In genomic region chr6:113307481-113308121, GRCm38 (mm10) we compare ENCODE assay signal across 8 mouse cellular contexts. TPM values are rescaled to one million over a fixed set of nuclear protein-coding genes. Genes with fewer than 3 reads are reported as not detected.
DNase-seq lines count a peak whose midpoint lies in the region; ATAC-seq and TF ChIP-seq lines count a peak whose summit lies in the region.

No protein-coding gene starts in this region.

- peak overlapping the region; percentile 99 for H3K27ac ChIP-seq in intestine, postnatal 0 days (ENCODE audit: low read depth, low read length)
- peak overlapping the region; percentile 95 for H3K27ac ChIP-seq in liver, embryonic 12.5 days
- H3K27ac ChIP-seq in stomach, postnatal 0 days (replicated peaks): peak overlapping the region; percentile 100

- peak; percentile 28 to 39 for DNase-seq in urinary bladder, adult 18-20 months (ENCODE audit: low spot score in 2 of 2)
- DNase-seq in urinary bladder, postnatal 10 days (ENCODE audit: low spot score): no peak
- DNase-seq in cerebellum, postnatal 14 days: peak; percentile 60 to 65
- DNase-seq in monocyte, adult 2 months (ENCODE audit: low read depth in 1 of 2, low spot score in 2 of 2): peak; percentile 59 to 76
- peak; percentile 70 for DNase-seq in stomach, postnatal 0 days (ENCODE audit: low spot score)

- TF ChIP-seq CTCF in intestine, postnatal 0 days (IDR thresholded peaks at IDR 0.05; ENCODE audit: low read depth): no peak
- no peak for TF ChIP-seq CTCF in stomach, postnatal 0 days (IDR thresholded peaks at IDR 0.05; ENCODE audit: low read depth)

- H3K4me2 ChIP-seq in intestine, postnatal 0 days (replicated peaks; ENCODE audit: low read depth): peak overlapping the region; percentile 79
- H3K4me2 ChIP-seq in liver, embryonic 12.5 days: peak overlapping the region; percentile 92
- peak overlapping the region; percentile 87 for H3K4me2 ChIP-seq in stomach, postnatal 0 days (replicated peaks; ENCODE audit: low read depth)

- peak overlapping the region; percentile 68 for H3K4me3 ChIP-seq in intestine, postnatal 0 days (ENCODE audit: low read depth, low read length)
- H3K4me3 ChIP-seq in liver, embryonic 12.5 days: peak overlapping the region; percentile 100
- H3K4me3 ChIP-seq in stomach, postnatal 0 days (ENCODE audit: low read depth, low read length): peak overlapping the region; percentile 92

- peak overlapping the region; percentile 90 for H3K9ac ChIP-seq in intestine, postnatal 0 days (ENCODE audit: low read depth, low read length)
- peak overlapping the region; percentile 99 for H3K9ac ChIP-seq in liver, embryonic 12.5 days
- peak overlapping the region; percentile 96 for H3K9ac ChIP-seq in stomach, postnatal 0 days (ENCODE audit: low read length)

- no peaks in the 10 kb centered on the region for H3K9me3 ChIP-seq in intestine, postnatal 0 days (ENCODE audit: control insufficient read depth)
- H3K9me3 ChIP-seq in liver, embryonic 12.5 days (replicated peaks): no peaks in the 10 kb centered on the region
- no peaks in the 10 kb centered on the region for H3K9me3 ChIP-seq in stomach, postnatal 0 days (ENCODE audit: control insufficient read depth, low read length)

- ATAC-seq in granulocyte monocyte progenitor cell, adult 5-6 weeks (replicated peaks; ENCODE audit: poor library complexity, severe bottlenecking): peak; percentile 36
- ATAC-seq in intestine, postnatal 0 days: no peak
- ATAC-seq in liver, embryonic 12.5 days: no peak
- no peak for ATAC-seq in stomach, postnatal 0 days (ENCODE audit: low FRiP score, low TSS enrichment)

- TF ChIP-seq EP300 in stomach, postnatal 0 days (optimal IDR thresholded peaks at IDR 0.05): peak; percentile 26

- H3K27me3 ChIP-seq in intestine, postnatal 0 days (replicated peaks; ENCODE audit: control insufficient read depth, insufficient read depth, low read length): no peaks in the 10 kb centered on the region
- 0 out of 2 replicates have a peak, but pooled peaks cover 3% of the 10 kb centered on the region for H3K27me3 ChIP-seq in liver, embryonic 12.5 days (replicated peaks)
- no peaks in the 10 kb centered on the region for H3K27me3 ChIP-seq in stomach, postnatal 0 days (ENCODE audit: control insufficient read depth, insufficient read depth, low read length)

- WGBS in intestine, postnatal 0 days: under 1% methylated on average over 32 of the region's 34 CpGs
- 2% methylated on average over 30 of the region's 34 CpGs for WGBS in liver, embryonic 12.5 days (ENCODE audit: insufficient replicate concordance)
- WGBS in stomach, postnatal 0 days: under 1% methylated on average over 33 of the region's 34 CpGs

- 0 out of 2 replicates have a peak, but pooled peaks cover 3% of the 10 kb centered on the region for H3K4me1 ChIP-seq in intestine, postnatal 0 days (replicated peaks; ENCODE audit: control insufficient read depth, insufficient read depth, low read length)
- peaks cover 34% of the 10 kb centered on the region for H3K4me1 ChIP-seq in liver, embryonic 12.5 days
- 0 out of 2 replicates have a peak, but pooled peaks cover 3% of the 10 kb centered on the region for H3K4me1 ChIP-seq in stomach, postnatal 0 days (replicated peaks; ENCODE audit: control insufficient read depth, insufficient read depth)

- H3K36me3 ChIP-seq in intestine, postnatal 0 days (ENCODE audit: control insufficient read depth, insufficient read depth): peaks cover 18% of the 10 kb centered on the region
- H3K36me3 ChIP-seq in liver, embryonic 12.5 days: peaks cover 32% of the 10 kb centered on the region
- peaks cover 8% of the 10 kb centered on the region; the same call in 1 of the 2 replicates for H3K36me3 ChIP-seq in stomach, postnatal 0 days (ENCODE audit: control insufficient read depth, insufficient read depth, low read length)

RNA-seq across cellular contexts. Expression of gene Brpf1, which starts 0.7 kb away (rescaled TPM):
- 48.4 and 53.2 TPM in 2 replicates for total RNA-seq in granulocyte monocyte progenitor cell, adult 5-6 weeks (2014; fragmentation: Nextera tagmentation)
- total RNA-seq in granulocyte monocyte progenitor cell, adult 5-6 weeks (2017): 40.0 and 43.8 TPM in 2 replicates
- 7.3 and 8.3 TPM in 2 replicates for polyA plus RNA-seq in intestine, postnatal 0 days (2015; fragmentation: Nextera tagmentation; extraction: Ambion mirVana)
- 15.8 and 16.0 TPM in 2 replicates for polyA plus RNA-seq in liver, embryonic 12.5 days (2016; fragmentation: Nextera tagmentation; extraction: Ambion mirVana)
- 6.5 and 6.6 TPM in 2 replicates for polyA plus RNA-seq in stomach, postnatal 0 days (2015; fragmentation: Nextera tagmentation; extraction: Ambion mirVana)

RNA-seq across cellular contexts. Expression of gene Ogg1, which starts 19.2 kb away (rescaled TPM):
- 13.8 and 17.8 TPM in 2 replicates for total RNA-seq in granulocyte monocyte progenitor cell, adult 5-6 weeks (2014; fragmentation: Nextera tagmentation)
- total RNA-seq in granulocyte monocyte progenitor cell, adult 5-6 weeks (2017): 6.4 and 7.9 TPM in 2 replicates
- polyA plus RNA-seq in intestine, postnatal 0 days (2015; fragmentation: Nextera tagmentation; extraction: Ambion mirVana): 8.0 and 9.7 TPM in 2 replicates
- polyA plus RNA-seq in liver, embryonic 12.5 days (2016; fragmentation: Nextera tagmentation; extraction: Ambion mirVana): 8.7 and 9.1 TPM in 2 replicates
- polyA plus RNA-seq in stomach, postnatal 0 days (2015; fragmentation: Nextera tagmentation; extraction: Ambion mirVana): 6.8 and 7.8 TPM in 2 replicates

RNA-seq across cellular contexts. Expression of gene Cpne9, which starts 25.5 kb away (rescaled TPM):
- 0.19 TPM in 1 of 2 replicates, not detected in the other for total RNA-seq in granulocyte monocyte progenitor cell, adult 5-6 weeks (2014; fragmentation: Nextera tagmentation)
- 0.39 TPM in 1 of 2 replicates, not detected in the other for total RNA-seq in granulocyte monocyte progenitor cell, adult 5-6 weeks (2017)
- polyA plus RNA-seq in intestine, postnatal 0 days (2015; fragmentation: Nextera tagmentation; extraction: Ambion mirVana): not detected in 2 replicates
- 0.02 TPM in 1 of 2 replicates, not detected in the other for polyA plus RNA-seq in liver, embryonic 12.5 days (2016; fragmentation: Nextera tagmentation; extraction: Ambion mirVana)
- 0.11 TPM in 1 of 2 replicates, not detected in the other for polyA plus RNA-seq in stomach, postnatal 0 days (2015; fragmentation: Nextera tagmentation; extraction: Ambion mirVana)

RNA-seq across cellular contexts. Expression of gene Camk1, which starts 36.2 kb away (rescaled TPM):
- total RNA-seq in granulocyte monocyte progenitor cell, adult 5-6 weeks (2014; fragmentation: Nextera tagmentation): 18.7 and 23.0 TPM in 2 replicates
- 17.2 and 18.3 TPM in 2 replicates for total RNA-seq in granulocyte monocyte progenitor cell, adult 5-6 weeks (2017)
- polyA plus RNA-seq in intestine, postnatal 0 days (2015; fragmentation: Nextera tagmentation; extraction: Ambion mirVana): 35.9 and 37.0 TPM in 2 replicates
- 31.5 TPM in 2 replicates for polyA plus RNA-seq in liver, embryonic 12.5 days (2016; fragmentation: Nextera tagmentation; extraction: Ambion mirVana)
- polyA plus RNA-seq in stomach, postnatal 0 days (2015; fragmentation: Nextera tagmentation; extraction: Ambion mirVana): 52.7 and 52.9 TPM in 2 replicates
